Mouse (Mus musculus): ENCODE data around the gene Vmn2r84. TPM values are rescaled to one million over a fixed set of nuclear protein-coding genes. Genes with fewer than 3 reads are reported as not detected.
"Not testable (repeated sequence)": the region's sequence is repeated elsewhere in the genome, so short reads cannot be mapped to it uniquely, and the experiment has no call there.

The Vmn2r84 gene
- not detected in 2 replicates for total RNA-seq (2014; fragmentation: Nextera tagmentation)
- 0.12 and 0.27 TPM in 2 replicates for total RNA-seq (2017)
- polyA plus RNA-seq (2012), result not detected in 2 replicates

DNA sequence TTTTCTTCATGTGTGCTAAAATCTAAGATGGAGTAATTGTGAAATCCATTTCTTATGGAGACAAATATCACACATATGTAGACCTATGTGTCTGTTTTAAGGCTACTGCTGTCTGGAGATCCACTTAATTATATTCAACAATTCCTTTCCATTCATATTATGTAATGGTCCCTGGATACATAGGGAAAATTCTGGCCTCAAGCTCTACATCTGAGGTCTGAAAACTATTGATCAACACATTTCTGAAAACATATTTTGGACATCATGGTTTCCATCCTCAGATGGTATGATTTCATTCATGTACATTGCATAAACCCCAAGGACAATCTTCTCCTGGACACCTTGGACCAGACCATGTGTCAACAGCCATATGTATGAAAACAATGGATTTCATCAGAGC, at the start of gene Vmn2r84:
Vmn2r84 (minus strand) TSS at position 101 of the 400 bp plus-strand sequence.
- Histone ChIP-seq H3K4me3 (ENCODE audit: low read depth, low read length) (no peak within 1 kb of the TSS), H3K9me3 (replicated peaks) (no peaks in the 10 kb centered on the region), H3K4me1 (ENCODE audit: insufficient read depth, low read depth, low read length) (no peaks in the 10 kb centered on the region), H3K27me3 (ENCODE audit: insufficient read depth, low read length) (no peaks in the 10 kb centered on the region), H3K36me3 (replicated peaks) (no peaks in the 10 kb centered on the region)
- ATAC-seq (ENCODE audit: extremely low read depth, insufficient number of reproducible peaks, low FRiP score, poor library complexity, severe bottlenecking) (no peak), DNase-seq (ENCODE audit: low spot score) (no peak)
- no peak for TF ChIP-seq GATA2 (IDR thresholded peaks at IDR 0.05; ENCODE audit: borderline replicate concordance, low read depth, low read length)
- TF ChIP-seq CTCF (IDR thresholded peaks at IDR 0.05; ENCODE audit: low read depth, low read length), result no peak
- TF ChIP-seq TAL1 (conservative IDR thresholded peaks at IDR 0.05; ENCODE audit: low read depth, low read length), result no peak
- no peak for TF ChIP-seq GATA1 (IDR thresholded peaks at IDR 0.05; ENCODE audit: borderline replicate concordance, low read length)
- TF ChIP-seq POLR2AphosphoS5 (IDR thresholded peaks at IDR 0.05; ENCODE audit: insufficient replicate concordance, low read depth, low read length), result no peak

DNA sequence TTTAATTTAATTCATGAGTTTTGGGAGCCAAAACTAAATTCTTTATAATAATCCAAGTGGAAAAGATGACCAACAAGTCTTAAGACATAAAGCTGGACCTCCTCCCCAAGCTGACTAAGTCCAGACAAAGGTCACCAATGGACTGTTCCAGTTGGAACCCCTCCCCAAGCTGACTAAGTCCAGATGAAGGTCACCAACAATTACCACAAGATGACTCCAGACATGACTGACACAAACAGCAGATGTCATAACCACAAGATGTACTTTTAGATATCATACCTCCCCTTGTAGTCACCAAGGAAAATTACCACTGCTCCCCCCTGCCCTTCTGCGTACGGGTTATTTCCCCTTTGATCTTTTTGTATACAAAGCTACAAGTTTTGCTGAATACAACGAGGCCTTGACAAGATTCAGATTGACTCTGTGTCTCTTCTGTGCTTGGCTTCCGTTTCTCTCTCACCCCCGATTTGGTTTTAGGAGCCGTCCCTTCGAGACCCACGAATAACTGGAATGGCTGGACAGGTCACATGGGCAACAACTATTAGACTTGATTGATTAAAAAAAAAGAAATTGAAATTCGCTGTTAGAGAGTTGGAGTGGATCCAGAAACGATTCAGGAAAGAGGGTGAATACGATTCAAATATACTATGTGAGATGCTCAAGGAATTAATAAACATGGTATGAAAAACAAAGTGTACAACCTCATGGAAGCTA, 40.2 kb upstream of the Vmn2r84 start:
- not testable (repeated sequence) for ATAC-seq (ENCODE audit: extremely low read depth, insufficient number of reproducible peaks, low FRiP score, poor library complexity, severe bottlenecking)

DNA sequence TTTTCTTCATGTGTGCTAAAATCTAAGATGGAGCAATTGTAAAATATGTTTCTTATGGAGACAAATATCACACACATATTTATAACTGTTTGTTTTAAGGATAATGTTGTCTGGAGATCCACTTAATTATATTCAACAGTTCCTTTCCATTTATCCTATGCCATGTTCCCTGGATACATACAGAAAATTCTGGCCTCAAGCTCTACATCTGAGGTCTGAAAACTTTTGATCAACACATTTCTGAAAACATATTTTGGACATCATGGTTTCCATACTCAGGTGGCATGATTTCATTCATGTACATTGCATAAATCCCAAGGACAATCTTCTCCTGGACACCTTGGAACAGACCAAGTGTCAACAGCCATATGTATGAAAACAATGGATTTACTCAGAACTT, 35.5 kb upstream of the Vmn2r84 start, which contains the start of gene Vmn2r85:
Vmn2r85 (minus strand) TSS at position 101 of the 400 bp plus-strand sequence.
- not testable (repeated sequence) for H3K36me3 ChIP-seq (replicated peaks); H3K4me1 ChIP-seq (ENCODE audit: insufficient read depth, low read depth, low read length); H3K27me3 ChIP-seq (ENCODE audit: insufficient read depth, low read length); H3K4me3 ChIP-seq (ENCODE audit: low read depth, low read length); H3K9me3 ChIP-seq (replicated peaks); ATAC-seq (ENCODE audit: extremely low read depth, insufficient number of reproducible peaks, low FRiP score, poor library complexity, severe bottlenecking); DNase-seq (ENCODE audit: low spot score)

More for the DNA sequence above, 40.2 kb upstream of the Vmn2r84 start:
- not testable (repeated sequence) for DNase-seq (ENCODE audit: low spot score); H3K4me1 ChIP-seq (ENCODE audit: insufficient read depth, low read depth, low read length); H3K36me3 ChIP-seq (replicated peaks); H3K4me3 ChIP-seq (ENCODE audit: low read depth, low read length); H3K9me3 ChIP-seq (replicated peaks); H3K27me3 ChIP-seq (ENCODE audit: insufficient read depth, low read length)

DNA sequence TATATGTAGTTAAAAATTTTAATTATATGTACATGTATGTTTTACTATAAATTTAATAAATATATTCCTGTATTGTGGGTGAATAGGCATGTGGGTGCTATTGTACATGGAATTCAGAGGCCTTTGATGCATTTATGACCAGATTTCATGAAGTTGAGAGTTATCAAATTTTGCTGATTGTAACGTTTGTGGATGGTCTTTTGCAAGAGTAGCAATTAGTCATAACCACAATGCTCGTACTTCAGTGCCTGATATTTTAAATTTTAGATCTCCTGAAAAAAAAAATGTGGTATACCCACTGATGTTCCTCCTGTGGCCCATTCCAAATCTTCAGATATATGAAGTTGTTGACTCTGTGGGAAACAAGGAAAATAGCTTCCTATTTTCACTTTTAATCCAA, 28.2 kb upstream of the Vmn2r84 start:
- H3K27me3 ChIP-seq (ENCODE audit: insufficient read depth, low read length); ATAC-seq (ENCODE audit: extremely low read depth, insufficient number of reproducible peaks, low FRiP score, poor library complexity, severe bottlenecking); H3K9me3 ChIP-seq (replicated peaks); DNase-seq (ENCODE audit: low spot score); H3K36me3 ChIP-seq (replicated peaks); H3K4me1 ChIP-seq (ENCODE audit: insufficient read depth, low read depth, low read length); H3K4me3 ChIP-seq (ENCODE audit: low read depth, low read length): not testable (repeated sequence)

DNA sequence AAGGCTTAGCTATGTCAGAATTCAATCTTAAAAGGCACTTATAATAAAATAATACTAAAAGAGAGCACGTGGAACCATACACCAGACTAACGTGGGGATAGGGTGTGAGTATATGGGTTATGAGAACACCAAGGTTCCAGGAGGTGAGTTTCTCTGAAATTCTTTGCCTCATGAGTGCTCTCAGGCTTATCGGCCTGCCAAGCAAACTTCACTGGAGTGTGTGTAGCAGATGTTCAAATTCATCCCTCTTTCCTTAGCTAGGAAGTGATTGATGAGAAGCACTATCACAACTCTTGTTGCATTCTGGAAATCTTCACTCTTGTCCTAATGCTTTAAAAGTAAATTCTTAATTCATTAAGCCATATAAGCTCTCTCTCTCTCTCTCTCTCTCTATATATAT, 26.3 kb upstream of the Vmn2r84 start:
- no peak overlapping the region for H3K4me3 ChIP-seq (ENCODE audit: low read depth, low read length)
- TF ChIP-seq GATA2 (IDR thresholded peaks at IDR 0.05; ENCODE audit: borderline replicate concordance, low read depth, low read length) (no peak), CTCF (IDR thresholded peaks at IDR 0.05; ENCODE audit: low read depth, low read length) (no peak), TAL1 (conservative IDR thresholded peaks at IDR 0.05; ENCODE audit: low read depth, low read length) (no peak), GATA1 (IDR thresholded peaks at IDR 0.05; ENCODE audit: borderline replicate concordance, low read length) (no peak), POLR2AphosphoS5 (IDR thresholded peaks at IDR 0.05; ENCODE audit: insufficient replicate concordance, low read depth, low read length) (no peak)
- H3K4me1 ChIP-seq (ENCODE audit: insufficient read depth, low read depth, low read length), result no peaks in the 10 kb centered on the region
- no peaks in the 10 kb centered on the region for H3K9me3 ChIP-seq (replicated peaks)
- H3K27me3 ChIP-seq (ENCODE audit: insufficient read depth, low read length), result no peaks in the 10 kb centered on the region
- H3K36me3 ChIP-seq (replicated peaks), result no peaks in the 10 kb centered on the region
- no peak for ATAC-seq (ENCODE audit: extremely low read depth, insufficient number of reproducible peaks, low FRiP score, poor library complexity, severe bottlenecking)
- no peak for DNase-seq (ENCODE audit: low spot score)

DNA sequence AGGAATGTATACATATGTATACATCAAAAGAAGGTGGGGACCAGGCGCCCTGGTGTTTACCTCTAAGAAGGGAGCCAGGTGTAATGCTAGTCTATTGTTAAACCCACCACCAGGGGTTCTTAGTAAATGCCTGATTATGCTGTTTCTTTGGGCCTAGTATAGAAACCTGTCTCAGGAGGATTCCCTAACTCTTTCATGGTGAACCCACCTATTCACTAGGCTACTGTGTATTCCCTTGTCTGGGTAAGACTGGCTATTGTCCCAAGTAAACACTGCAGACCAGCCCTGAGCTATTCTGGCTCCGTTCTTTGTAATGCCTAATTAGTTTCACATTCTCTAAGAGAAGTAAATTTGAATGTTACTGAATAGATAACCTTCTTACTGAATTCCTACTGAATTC, 25.8 kb upstream of the Vmn2r84 start:
- H3K4me3 ChIP-seq (ENCODE audit: low read depth, low read length); H3K4me1 ChIP-seq (ENCODE audit: insufficient read depth, low read depth, low read length): not testable (repeated sequence)

DNA sequence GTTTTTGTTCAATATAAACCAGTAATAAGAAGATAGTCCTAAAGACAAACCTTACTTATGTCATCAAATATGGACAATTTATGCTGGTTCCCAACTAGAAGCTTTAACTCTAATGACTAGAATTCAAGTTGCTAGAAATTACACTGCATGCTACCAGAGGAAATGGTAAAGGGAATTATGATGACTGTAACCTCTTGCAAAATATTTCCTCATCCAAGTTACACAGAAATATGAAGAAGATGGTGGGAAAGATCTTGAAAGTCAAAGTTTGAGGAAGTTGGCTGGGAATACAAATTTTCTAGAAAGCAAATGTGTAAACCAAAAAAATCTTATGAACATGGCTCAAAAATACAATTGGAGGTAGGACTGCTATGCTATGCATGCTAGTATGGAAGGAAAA, 22.2 kb upstream of the Vmn2r84 start:
- H3K9me3 ChIP-seq (replicated peaks); H3K36me3 ChIP-seq (replicated peaks); ATAC-seq (ENCODE audit: extremely low read depth, insufficient number of reproducible peaks, low FRiP score, poor library complexity, severe bottlenecking); H3K4me3 ChIP-seq (ENCODE audit: low read depth, low read length); H3K4me1 ChIP-seq (ENCODE audit: insufficient read depth, low read depth, low read length); H3K27me3 ChIP-seq (ENCODE audit: insufficient read depth, low read length); DNase-seq (ENCODE audit: low spot score): not testable (repeated sequence)

More for the DNA sequence above, 25.8 kb upstream of the Vmn2r84 start:
- not testable (repeated sequence) for ATAC-seq (ENCODE audit: extremely low read depth, insufficient number of reproducible peaks, low FRiP score, poor library complexity, severe bottlenecking); H3K36me3 ChIP-seq (replicated peaks); H3K27me3 ChIP-seq (ENCODE audit: insufficient read depth, low read length); H3K9me3 ChIP-seq (replicated peaks); DNase-seq (ENCODE audit: low spot score)

DNA sequence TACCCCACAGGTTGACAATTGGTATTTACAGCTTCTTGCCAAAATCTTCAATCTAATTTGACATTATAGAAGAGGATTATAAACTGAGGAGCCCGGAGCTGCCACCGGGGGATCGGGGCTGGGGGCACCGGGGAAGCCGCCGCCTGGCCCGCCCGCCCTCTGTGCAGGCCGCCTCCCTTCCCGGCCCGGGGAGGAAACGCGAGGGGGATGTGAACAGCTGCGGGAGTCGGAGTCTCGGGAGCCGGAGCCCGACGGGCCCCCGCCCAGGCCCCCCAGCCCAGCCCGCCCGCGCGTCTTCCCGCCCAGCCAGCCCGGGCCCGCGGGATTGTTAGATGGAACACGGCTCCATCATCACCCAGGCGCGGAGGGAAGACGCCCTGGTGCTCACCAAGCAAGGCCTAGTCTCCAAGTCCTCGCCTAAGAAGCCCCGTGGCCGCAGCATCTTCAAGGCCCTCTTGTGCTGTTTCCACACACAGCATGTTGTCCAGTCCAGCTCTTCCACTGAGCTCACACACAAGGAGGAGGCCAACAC, 18.1 kb upstream of the Vmn2r84 start:
- DNase-seq (ENCODE audit: low spot score); H3K9me3 ChIP-seq (replicated peaks); ATAC-seq (ENCODE audit: extremely low read depth, insufficient number of reproducible peaks, low FRiP score, poor library complexity, severe bottlenecking); H3K4me3 ChIP-seq (ENCODE audit: low read depth, low read length); H3K4me1 ChIP-seq (ENCODE audit: insufficient read depth, low read depth, low read length); H3K36me3 ChIP-seq (replicated peaks); H3K27me3 ChIP-seq (ENCODE audit: insufficient read depth, low read length): not testable (repeated sequence)

Data from G1E (cell line).